In the genomic region with DNA sequence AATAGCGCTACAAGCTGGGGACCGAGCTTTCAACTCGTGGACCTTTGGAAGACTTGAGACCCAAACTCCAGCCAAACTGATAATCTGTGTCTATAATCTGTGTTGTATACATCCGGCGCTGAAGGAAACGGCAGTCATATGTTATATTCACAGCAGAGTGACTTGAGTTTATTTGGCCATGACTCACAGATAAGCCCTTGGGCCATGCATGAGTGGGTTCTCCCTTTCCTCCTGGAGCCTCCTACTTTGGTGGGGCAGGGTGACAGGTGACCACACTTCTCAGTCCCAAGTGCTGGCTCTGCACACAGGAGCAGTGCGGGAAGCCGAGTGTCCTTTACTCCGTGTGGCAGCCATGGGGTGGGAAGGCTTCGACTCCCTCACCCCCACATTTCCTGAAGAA, we compare ENCODE assay signal across 27 mouse cellular contexts. TPM values are rescaled to one million over a fixed set of nuclear protein-coding genes. Genes with fewer than 3 reads are reported as not detected.
DNase-seq lines count a peak whose midpoint lies in the region; ATAC-seq and TF ChIP-seq lines count a peak whose summit lies in the region.
"Had no signal": no experiment of that assay in that cellular context is flagged by ENCODE, and none has a peak within 500 bp of the region (broad histone marks: within the 10 kb centered on the region; RNA-seq: fewer than 3 reads in every experiment).

No protein-coding gene starts in this region.

- no peak overlapping the region for H3K9ac ChIP-seq in heart, postnatal 0 days (replicated peaks; ENCODE audit: low read depth, low read length)
- no peak overlapping the region for H3K9ac ChIP-seq in liver, postnatal 0 days (replicated peaks)
- no peak overlapping the region for H3K9ac ChIP-seq in stomach, postnatal 0 days (ENCODE audit: low read length)
- no peak overlapping the region for H3K9ac ChIP-seq in hindbrain, embryonic 14.5 days
- H3K9ac ChIP-seq: embryonic facial prominence, embryonic 13.5 days; forebrain, embryonic 12.5 days; hindbrain, embryonic 13.5 days; intestine, embryonic 15.5 days had no signal

- no peak for DNase-seq in heart, postnatal 0 days (ENCODE audit: low spot score)
- no peak for DNase-seq in heart, postnatal 4 days
- no peak for DNase-seq in liver, postnatal 0 days
- no peak for DNase-seq in liver
- DNase-seq in 416B (ENCODE audit: low read depth): peak; percentile 54
- DNase-seq in stomach, postnatal 0 days (ENCODE audit: low spot score): peak; percentile 49
- DNase-seq in hindbrain, embryonic 14.5 days (ENCODE audit: low spot score): no peak
- DNase-seq: adrenal gland, postnatal 14 days; cerebellum, adult 18-20 months; cerebellum, adult 9-11 months; cerebellum, postnatal 36 days; gastrocnemius, postnatal 36 days; heart, adult 2 months; heart, postnatal 10 days had no signal

- no peaks in the 10 kb centered on the region for H3K9me3 ChIP-seq in heart, postnatal 0 days (replicated peaks; ENCODE audit: control insufficient read depth, low read length)
- H3K9me3 ChIP-seq in liver, postnatal 0 days (ENCODE audit: low read length): no peaks in the 10 kb centered on the region
- H3K9me3 ChIP-seq in stomach, postnatal 0 days (ENCODE audit: control insufficient read depth, low read length): no peaks in the 10 kb centered on the region
- no peaks in the 10 kb centered on the region for H3K9me3 ChIP-seq in hindbrain, embryonic 14.5 days (ENCODE audit: control insufficient read depth, low read length)
- H3K9me3 ChIP-seq: embryonic facial prominence, embryonic 13.5 days; forebrain, embryonic 12.5 days; hindbrain, embryonic 13.5 days; intestine, embryonic 15.5 days had no signal

- no peak overlapping the region for H3K4me3 ChIP-seq in heart, postnatal 0 days (ENCODE audit: low read depth, low read length)
- no peak overlapping the region for H3K4me3 ChIP-seq in liver, postnatal 0 days (ENCODE audit: low read depth, low read length)
- H3K4me3 ChIP-seq in stomach, postnatal 0 days (ENCODE audit: low read depth, low read length): no peak overlapping the region
- no peak overlapping the region for H3K4me3 ChIP-seq in hindbrain, embryonic 14.5 days (replicated peaks; ENCODE audit: low read length)
- H3K4me3 ChIP-seq: embryonic facial prominence, embryonic 13.5 days; forebrain, embryonic 12.5 days; heart, adult 2 months; hindbrain, embryonic 13.5 days; intestine, embryonic 15.5 days had no signal

- TF ChIP-seq CTCF in heart, postnatal 0 days (IDR thresholded peaks at IDR 0.05; ENCODE audit: low read depth): no peak
- TF ChIP-seq CTCF in liver, postnatal 0 days (IDR thresholded peaks at IDR 0.05; ENCODE audit: low read depth): no peak
- TF ChIP-seq CTCF in stomach, postnatal 0 days (IDR thresholded peaks at IDR 0.05; ENCODE audit: low read depth): no peak

- ATAC-seq in heart, postnatal 0 days (ENCODE audit: insufficient read depth, low read depth): peak; percentile 17; the same call in 1 of the 2 replicates
- 0 out of 2 replicates have a peak, but pooled peaks have one; percentile 27 for ATAC-seq in liver, postnatal 0 days
- ATAC-seq in stomach, postnatal 0 days (ENCODE audit: low FRiP score, low TSS enrichment): peak; percentile 81
- ATAC-seq in hindbrain, embryonic 14.5 days (ENCODE audit: low FRiP score): no peak
- ATAC-seq: activated CD4-positive, CD25-positive, alpha-beta regulatory T cell, adult 4 months; forebrain, embryonic 16.5 days; intestine, embryonic 15.5 days; Patski had no signal

- no peaks in the 10 kb centered on the region for H3K27me3 ChIP-seq in heart, postnatal 0 days (ENCODE audit: control insufficient read depth, insufficient read depth, low read length)
- no peaks in the 10 kb centered on the region for H3K27me3 ChIP-seq in liver, postnatal 0 days (ENCODE audit: insufficient read depth, low read length)
- no peaks in the 10 kb centered on the region for H3K27me3 ChIP-seq in stomach, postnatal 0 days (ENCODE audit: control insufficient read depth, insufficient read depth, low read length)
- no peaks in the 10 kb centered on the region for H3K27me3 ChIP-seq in hindbrain, embryonic 14.5 days (ENCODE audit: control insufficient read depth, insufficient read depth, low read length)
- H3K27me3 ChIP-seq: embryonic facial prominence, embryonic 13.5 days; forebrain, embryonic 12.5 days; hindbrain, embryonic 13.5 days; intestine, embryonic 15.5 days; Patski had no signal

- 56% methylated on average over 10 of the region's 10 CpGs for WGBS in heart, postnatal 0 days
- 78% methylated on average over 10 of the region's 10 CpGs for WGBS in liver, postnatal 0 days (ENCODE audit: insufficient replicate concordance)
- 60% methylated on average over 10 of the region's 10 CpGs for WGBS in stomach, postnatal 0 days
- WGBS in hindbrain, embryonic 14.5 days: 91% methylated on average over 10 of the region's 10 CpGs

- no peak overlapping the region for H3K4me2 ChIP-seq in heart, postnatal 0 days (ENCODE audit: low read depth, low read length)
- H3K4me2 ChIP-seq in liver, postnatal 0 days (ENCODE audit: low read depth, low read length): no peak overlapping the region
- H3K4me2 ChIP-seq in stomach, postnatal 0 days (replicated peaks; ENCODE audit: low read depth): no peak overlapping the region
- H3K4me2 ChIP-seq in hindbrain, embryonic 14.5 days (replicated peaks): no peak overlapping the region
- H3K4me2 ChIP-seq: embryonic facial prominence, embryonic 13.5 days; forebrain, embryonic 12.5 days; heart, embryonic 11.5 days; hindbrain, embryonic 13.5 days; intestine, embryonic 15.5 days had no signal

- peak overlapping the region; percentile 25; the same call in 1 of the 2 replicates for H3K27ac ChIP-seq in heart, postnatal 0 days (ENCODE audit: low read depth)
- H3K27ac ChIP-seq in liver, postnatal 0 days (ENCODE audit: low read depth): no peak overlapping the region
- H3K27ac ChIP-seq in stomach, postnatal 0 days (replicated peaks): no peak overlapping the region
- H3K27ac ChIP-seq in hindbrain, embryonic 14.5 days: no peak overlapping the region
- H3K27ac ChIP-seq: embryonic facial prominence, embryonic 13.5 days; forebrain, embryonic 12.5 days; heart, adult 2 months; hindbrain, embryonic 13.5 days; intestine, embryonic 15.5 days had no signal

- peaks cover 96% of the 10 kb centered on the region for H3K36me3 ChIP-seq in heart, postnatal 0 days (replicated peaks; ENCODE audit: control insufficient read depth, insufficient read depth, low read length)
- H3K36me3 ChIP-seq in liver, postnatal 0 days (replicated peaks; ENCODE audit: insufficient read depth, low read length): no peaks in the 10 kb centered on the region
- H3K36me3 ChIP-seq in stomach, postnatal 0 days (ENCODE audit: control insufficient read depth, insufficient read depth, low read length): peaks cover 8% of the 10 kb centered on the region; the same call in 1 of the 2 replicates
- H3K36me3 ChIP-seq in hindbrain, embryonic 14.5 days (replicated peaks; ENCODE audit: control insufficient read depth, insufficient read depth): no peaks in the 10 kb centered on the region
- H3K36me3 ChIP-seq: hindbrain, embryonic 13.5 days had no signal

- TF ChIP-seq EP300 in heart, postnatal 0 days (IDR thresholded peaks at IDR 0.05; ENCODE audit: low read depth): no peak
- TF ChIP-seq EP300 in liver, postnatal 0 days (IDR thresholded peaks at IDR 0.05; ENCODE audit: low read depth): no peak
- no peak for TF ChIP-seq EP300 in stomach, postnatal 0 days (optimal IDR thresholded peaks at IDR 0.05)

- H3K4me1 ChIP-seq in heart, postnatal 0 days (ENCODE audit: control insufficient read depth, insufficient read depth): 0 out of 2 replicates have a peak, but pooled peaks cover 17% of the 10 kb centered on the region
- no peaks in the 10 kb centered on the region for H3K4me1 ChIP-seq in liver, postnatal 0 days (ENCODE audit: insufficient read depth)
- no peaks in the 10 kb centered on the region for H3K4me1 ChIP-seq in stomach, postnatal 0 days (replicated peaks; ENCODE audit: control insufficient read depth, insufficient read depth)
- 0 out of 2 replicates have a peak, but pooled peaks cover 6% of the 10 kb centered on the region for H3K4me1 ChIP-seq in hindbrain, embryonic 14.5 days (replicated peaks; ENCODE audit: control insufficient read depth, insufficient read depth, low read length)
- H3K4me1 ChIP-seq: embryonic facial prominence, embryonic 13.5 days; intestine, embryonic 15.5 days had no signal

RNA-seq across cellular contexts. Expression of a gene that starts 38.1 kb away (rescaled TPM):
- total RNA-seq in heart, postnatal 0 days (2014; rRNA removed; ENCODE audit: low replicate concordance): 473 and 516 TPM in 2 replicates
- 41.2 and 42.4 TPM in 2 replicates for polyA plus RNA-seq in heart, postnatal 0 days (2015; fragmentation: Nextera tagmentation; extraction: Ambion mirVana)
- 100 to 1,000 TPM; 467 to 506 TPM for total RNA-seq in heart, postnatal 4 days (2021)
- polyA plus RNA-seq in liver, postnatal 0 days (2015; fragmentation: Nextera tagmentation; extraction: Ambion mirVana): 5.1 TPM in 2 replicates
- 16.0 and 18.8 TPM in 2 replicates for polyA plus RNA-seq in stomach, postnatal 0 days (2015; fragmentation: Nextera tagmentation; extraction: Ambion mirVana)
- 8.7 and 10.7 TPM in 2 replicates for polyA plus RNA-seq in hindbrain, embryonic 14.5 days (2014; fragmentation: Nextera tagmentation; extraction: Ambion mirVana)
- total RNA-seq: hematopoietic stem cell, adult 5-6 weeks had no signal
- polyA plus RNA-seq: activated CD4-positive, CD25-positive, alpha-beta regulatory T cell, adult 4 months had no signal

RNA-seq across cellular contexts. Expression of a gene that starts 53.5 kb away (rescaled TPM):
- total RNA-seq in heart, postnatal 0 days (2014; rRNA removed; ENCODE audit: low replicate concordance): not detected in 2 replicates
- polyA plus RNA-seq in heart, postnatal 0 days (2015; fragmentation: Nextera tagmentation; extraction: Ambion mirVana): not detected in 2 replicates
- not detected for total RNA-seq in heart, postnatal 4 days (2021)
- polyA plus RNA-seq in liver, postnatal 0 days (2015; fragmentation: Nextera tagmentation; extraction: Ambion mirVana): not detected in 2 replicates
- polyA plus RNA-seq in stomach, postnatal 0 days (2015; fragmentation: Nextera tagmentation; extraction: Ambion mirVana): not detected in 2 replicates
- polyA plus RNA-seq in hindbrain, embryonic 14.5 days (2014; fragmentation: Nextera tagmentation; extraction: Ambion mirVana): not detected in 2 replicates
- total RNA-seq: adrenal gland, adult 18-20 months; adrenal gland, postnatal 14 days; gastrocnemius, adult 8-10 months; gastrocnemius, postnatal 36 days; heart, adult 2 months; heart, postnatal 10 days; hematopoietic stem cell, adult 5-6 weeks; MEL had no signal
- polyA plus RNA-seq: activated CD4-positive, CD25-positive, alpha-beta regulatory T cell, adult 4 months; embryonic facial prominence, embryonic 13.5 days; forebrain, embryonic 12.5 days; forebrain, embryonic 16.5 days; frontal cortex, adult 2 months; heart, embryonic 11.5 days; hindbrain, embryonic 13.5 days; intestine, embryonic 15.5 days; Patski had no signal

Comparison
In these comparisons a context has a peak if more than half of its experiments do, and no peak if none do; other contexts are left out.
1. DNase-seq: peak in 416B (single experiment) and stomach, postnatal 0 days (single experiment); none in heart, postnatal 0 days (single experiment), heart, postnatal 4 days (single experiment), liver, postnatal 0 days (single experiment), liver (single experiment) and hindbrain, embryonic 14.5 days (single experiment).